In genomic region chr5:139879694-139880093, GRCm38 (mm10) we compare ENCODE assay signal across 36 mouse cellular contexts. TPM values are rescaled to one million over a fixed set of nuclear protein-coding genes. Genes with fewer than 3 reads are reported as not detected.
"Had no signal": no experiment of that assay in that cellular context is flagged by ENCODE, and none has a peak within 500 bp of the region (broad histone marks: within the 10 kb centered on the region; RNA-seq: fewer than 3 reads in every experiment).

No protein-coding gene starts in this region.

- ATAC-seq: liver, embryonic 12.5 days; liver, postnatal 0 days; lung, postnatal 0 days; midbrain, embryonic 15.5 days; midbrain, embryonic 16.5 days had no signal

- H3K4me3 ChIP-seq: left cerebral cortex, adult 2 months; limb, embryonic 10.5 days; limb, embryonic 12.5 days; limb, embryonic 13.5 days; limb, embryonic 15.5 days; liver, embryonic 12.5 days; liver, embryonic 13.5 days; liver, embryonic 15.5 days; lung, embryonic 15.5 days; megakaryocyte, embryonic 14.5 days; midbrain, embryonic 10.5 days; midbrain, embryonic 12.5 days; midbrain, embryonic 15.5 days; myocyte had no signal

- H3K4me1 ChIP-seq: limb, embryonic 12.5 days; limb, embryonic 13.5 days; limb, embryonic 15.5 days; liver, embryonic 12.5 days; liver, embryonic 13.5 days; liver, embryonic 15.5 days; megakaryocyte, embryonic 14.5 days; midbrain, embryonic 12.5 days; midbrain, embryonic 15.5 days had no signal

- H3K27me3 ChIP-seq: limb, embryonic 12.5 days; limb, embryonic 13.5 days; limb, embryonic 15.5 days; liver, embryonic 12.5 days; liver, embryonic 13.5 days; liver, embryonic 15.5 days; lung, embryonic 15.5 days; midbrain, embryonic 12.5 days; midbrain, embryonic 15.5 days had no signal

- H3K9ac ChIP-seq: limb, embryonic 12.5 days; limb, embryonic 13.5 days; limb, embryonic 15.5 days; liver, embryonic 12.5 days; liver, embryonic 13.5 days; liver, embryonic 14.5 days; liver, embryonic 15.5 days; liver, postnatal 0 days; lung, embryonic 14.5 days; lung, embryonic 15.5 days; midbrain, embryonic 12.5 days; midbrain, embryonic 15.5 days had no signal

- DNase-seq: left cerebral cortex, postnatal 4 days; liver; liver, embryonic 13.5 days; liver, postnatal 0 days; lung, adult 18-20 months; lung, adult 2 months; lung, embryonic 14.5 days; lung, postnatal 10 days; lung, postnatal 14 days; lung, postnatal 36 days; lung, postnatal 4 days; midbrain, embryonic 14.5 days had no signal

- H3K4me2 ChIP-seq: limb, embryonic 12.5 days; limb, embryonic 13.5 days; limb, embryonic 15.5 days; liver, embryonic 11.5 days; liver, embryonic 12.5 days; liver, embryonic 13.5 days; liver, embryonic 15.5 days; lung, embryonic 14.5 days; lung, embryonic 15.5 days; midbrain, embryonic 12.5 days; midbrain, embryonic 15.5 days had no signal

- H3K9me3 ChIP-seq: limb, embryonic 10.5 days; limb, embryonic 12.5 days; limb, embryonic 15.5 days; liver, embryonic 12.5 days; liver, embryonic 13.5 days; liver, embryonic 15.5 days; lung, embryonic 15.5 days; midbrain, embryonic 12.5 days; midbrain, embryonic 15.5 days had no signal

- H3K36me3 ChIP-seq: limb, embryonic 10.5 days; limb, embryonic 12.5 days; limb, embryonic 13.5 days; limb, embryonic 15.5 days; liver, embryonic 12.5 days; liver, embryonic 13.5 days; liver, embryonic 15.5 days; lung, embryonic 15.5 days; midbrain, embryonic 10.5 days; midbrain, embryonic 12.5 days; midbrain, embryonic 15.5 days had no signal

- H3K27ac ChIP-seq: left cerebral cortex, adult 2 months; limb, embryonic 10.5 days; limb, embryonic 12.5 days; limb, embryonic 13.5 days; limb, embryonic 15.5 days; liver, embryonic 12.5 days; liver, embryonic 13.5 days; liver, embryonic 14.5 days; liver, embryonic 15.5 days; lung, embryonic 15.5 days; macrophage; midbrain, embryonic 10.5 days; midbrain, embryonic 12.5 days; midbrain, embryonic 15.5 days had no signal

RNA-seq across cellular contexts. Expression of gene Elfn1, which starts 28.0 kb away (rescaled TPM):
- polyA plus RNA-seq: liver, embryonic 16.5 days; liver, postnatal 0 days; macrophage had no signal

RNA-seq across cellular contexts. Expression of gene Gm26938, which starts 53.5 kb away (rescaled TPM):
- polyA plus RNA-seq: limb, embryonic 10.5 days; limb, embryonic 11.5 days; limb, embryonic 13.5 days; limb, embryonic 14.5 days; limb, embryonic 15.5 days; liver, adult 2 months; liver, embryonic 11.5 days; liver, embryonic 12.5 days; liver, embryonic 13.5 days; liver, embryonic 14.5 days; liver, embryonic 15.5 days; liver, postnatal 0 days; lung, adult 2 months; lung, embryonic 14.5 days; lung, embryonic 15.5 days; lung, embryonic 16.5 days; lung, postnatal 0 days; macrophage; midbrain, embryonic 10.5 days; midbrain, embryonic 12.5 days; midbrain, embryonic 15.5 days; midbrain, embryonic 16.5 days; midbrain, postnatal 0 days; myocyte had no signal

RNA-seq across cellular contexts. Expression of gene Tmem184a, which starts 60.0 kb away (rescaled TPM):
- polyA plus RNA-seq: macrophage had no signal
